Mouse (Mus musculus): ENCODE measurements around the gene Bcan. TPM values are rescaled to one million over a fixed set of nuclear protein-coding genes. Genes with fewer than 3 reads are reported as not detected.
A peak's percentile ranks its signal among the peaks of the same experiment; 100 is the strongest.

Bcan gene
- polyA plus RNA-seq, 1 experiment from 2014 or later: 0.06 TPM

GRCm38 (mm10) chr3:87981894-87982835 lies 17.9 kb downstream of the Bcan start:
- peak overlapping the region; percentile 60 for H3K27ac ChIP-seq (replicated peaks; ENCODE audit: low read depth, low read length)
- DNase-seq (ENCODE audit: low spot score) (no peak), ATAC-seq (replicated peaks; ENCODE audit: insufficient number of reproducible peaks, low FRiP score, low TSS enrichment, low read depth) (no peak)
- no peaks in the 10 kb centered on the region for H3K27me3 ChIP-seq (ENCODE audit: control insufficient read depth, insufficient read depth, low read length)
- H3K36me3 ChIP-seq (replicated peaks; ENCODE audit: control insufficient read depth, insufficient read depth, low read depth, low read length): no peaks in the 10 kb centered on the region
- no peaks in the 10 kb centered on the region for H3K9me3 ChIP-seq (replicated peaks; ENCODE audit: control insufficient read depth, low read length)
- 36% methylated on average over 12 of the region's 12 CpGs for WGBS
- H3K4me3 ChIP-seq (ENCODE audit: low read depth, low read length): no peak overlapping the region
- peak overlapping the region; percentile 22; the same call in 1 of the 2 replicates for H3K9ac ChIP-seq (replicated peaks; ENCODE audit: low read length)
- H3K4me2 ChIP-seq (ENCODE audit: low read depth, low read length): peak overlapping the region; percentile 2
- H3K4me1 ChIP-seq (ENCODE audit: control insufficient read depth, insufficient read depth, low read length): peaks cover 15% of the 10 kb centered on the region

GRCm38 (mm10) chr3:87981214-87981760 lies 18.7 kb downstream of the Bcan start:
- Histone ChIP-seq H3K27ac (replicated peaks; ENCODE audit: low read depth, low read length) (no peak overlapping the region), H3K27me3 (ENCODE audit: control insufficient read depth, insufficient read depth, low read length) (no peaks in the 10 kb centered on the region), H3K9me3 (replicated peaks; ENCODE audit: control insufficient read depth, low read length) (no peaks in the 10 kb centered on the region), H3K9ac (replicated peaks; ENCODE audit: low read length) (no peak overlapping the region), H3K4me2 (ENCODE audit: low read depth, low read length) (no peak overlapping the region), H3K4me3 (ENCODE audit: low read depth, low read length) (no peak overlapping the region), H3K4me1 (ENCODE audit: control insufficient read depth, insufficient read depth, low read length) (peaks cover 15% of the 10 kb centered on the region), H3K36me3 (replicated peaks; ENCODE audit: control insufficient read depth, insufficient read depth, low read depth, low read length) (no peaks in the 10 kb centered on the region)
- no peak for DNase-seq (ENCODE audit: low spot score)
- ATAC-seq (replicated peaks; ENCODE audit: insufficient number of reproducible peaks, low FRiP score, low TSS enrichment, low read depth): no peak
- 80% methylated on average over 6 of the region's 6 CpGs for WGBS

GRCm38 (mm10) chr3:87980728-87981127 lies 19.3 kb downstream of the Bcan start:
- no peak overlapping the region for H3K27ac ChIP-seq (replicated peaks; ENCODE audit: low read depth, low read length)
- DNase-seq (ENCODE audit: low spot score) (no peak), ATAC-seq (replicated peaks; ENCODE audit: insufficient number of reproducible peaks, low FRiP score, low TSS enrichment, low read depth) (no peak)
- H3K4me1 ChIP-seq (ENCODE audit: control insufficient read depth, insufficient read depth, low read length): peaks cover 15% of the 10 kb centered on the region
- no peak overlapping the region; the same call in 1 of the 2 replicates for H3K9ac ChIP-seq (replicated peaks; ENCODE audit: low read length)
- no peaks in the 10 kb centered on the region for H3K27me3 ChIP-seq (ENCODE audit: control insufficient read depth, insufficient read depth, low read length)
- H3K36me3 ChIP-seq (replicated peaks; ENCODE audit: control insufficient read depth, insufficient read depth, low read depth, low read length): no peaks in the 10 kb centered on the region
- no peaks in the 10 kb centered on the region for H3K9me3 ChIP-seq (replicated peaks; ENCODE audit: control insufficient read depth, low read length)
- WGBS: 53% methylated on average over 5 of the region's 5 CpGs
- no peak overlapping the region for H3K4me3 ChIP-seq (ENCODE audit: low read depth, low read length)
- no peak overlapping the region for H3K4me2 ChIP-seq (ENCODE audit: low read depth, low read length)

- no peak overlapping the region for H3K27ac ChIP-seq (replicated peaks; ENCODE audit: low read depth, low read length)
- H3K4me3 ChIP-seq (ENCODE audit: low read depth, low read length): no peak overlapping the region
- 57% methylated on average over 3 of the region's 3 CpGs for WGBS
Observed at GRCm38 (mm10) chr3:87980085-87980484, 19.9 kb downstream of the Bcan start.

GRCm38 (mm10) chr3:87979493-87979892 lies 20.5 kb downstream of the Bcan start:
- H3K27ac ChIP-seq (replicated peaks; ENCODE audit: low read depth, low read length): no peak overlapping the region
- no peak overlapping the region for H3K4me3 ChIP-seq (ENCODE audit: low read depth, low read length)
- peaks cover 15% of the 10 kb centered on the region for H3K4me1 ChIP-seq (ENCODE audit: control insufficient read depth, insufficient read depth, low read length)
- no peak for DNase-seq (ENCODE audit: low spot score)
- no peaks in the 10 kb centered on the region for H3K27me3 ChIP-seq (ENCODE audit: control insufficient read depth, insufficient read depth, low read length)
- ATAC-seq (replicated peaks; ENCODE audit: insufficient number of reproducible peaks, low FRiP score, low TSS enrichment, low read depth): no peak
- WGBS: 76% methylated on average over 5 of the region's 5 CpGs
- H3K4me2 ChIP-seq (ENCODE audit: low read depth, low read length): no peak overlapping the region
- no peaks in the 10 kb centered on the region for H3K36me3 ChIP-seq (replicated peaks; ENCODE audit: control insufficient read depth, insufficient read depth, low read depth, low read length)
- no peak overlapping the region for H3K9ac ChIP-seq (replicated peaks; ENCODE audit: low read length)
- H3K9me3 ChIP-seq (replicated peaks; ENCODE audit: control insufficient read depth, low read length): no peaks in the 10 kb centered on the region

More at GRCm38 (mm10) chr3:87980085-87980484, 19.9 kb downstream of the Bcan start:
- no peak overlapping the region; the same call in 1 of the 2 replicates for H3K9ac ChIP-seq (replicated peaks; ENCODE audit: low read length)
- H3K36me3 ChIP-seq (replicated peaks; ENCODE audit: control insufficient read depth, insufficient read depth, low read depth, low read length): no peaks in the 10 kb centered on the region
- no peak for DNase-seq (ENCODE audit: low spot score)
- no peaks in the 10 kb centered on the region for H3K9me3 ChIP-seq (replicated peaks; ENCODE audit: control insufficient read depth, low read length)
- ATAC-seq (replicated peaks; ENCODE audit: insufficient number of reproducible peaks, low FRiP score, low TSS enrichment, low read depth): no peak
- no peak overlapping the region for H3K4me2 ChIP-seq (ENCODE audit: low read depth, low read length)
- H3K27me3 ChIP-seq (ENCODE audit: control insufficient read depth, insufficient read depth, low read length): no peaks in the 10 kb centered on the region
- peaks cover 15% of the 10 kb centered on the region for H3K4me1 ChIP-seq (ENCODE audit: control insufficient read depth, insufficient read depth, low read length)

- 9% methylated on average over 12 of the region's 12 CpGs for WGBS
- DNase-seq (ENCODE audit: low spot score): peak; percentile 73
- H3K4me1 ChIP-seq (ENCODE audit: control insufficient read depth, insufficient read depth, low read length): peaks cover 12% of the 10 kb centered on the region
Observed at GRCm38 (mm10) chr3:87974381-87974987, 25.5 kb downstream of the Bcan start.

GRCm38 (mm10) chr3:87973593-87974380 lies 26.2 kb downstream of the Bcan start:
- Histone ChIP-seq H3K4me3 (ENCODE audit: low read depth, low read length) (peak overlapping the region; percentile 57), H3K4me2 (ENCODE audit: low read depth, low read length) (peak overlapping the region; percentile 96), H3K27ac (replicated peaks; ENCODE audit: low read depth, low read length) (peak overlapping the region; percentile 48; the same call in 1 of the 2 replicates), H3K27me3 (ENCODE audit: control insufficient read depth, insufficient read depth, low read length) (no peaks in the 10 kb centered on the region; the same call in 1 of the 2 replicates), H3K9ac (replicated peaks; ENCODE audit: low read length) (peak overlapping the region; percentile 43), H3K36me3 (replicated peaks; ENCODE audit: control insufficient read depth, insufficient read depth, low read depth, low read length) (no peaks in the 10 kb centered on the region), H3K9me3 (replicated peaks; ENCODE audit: control insufficient read depth, low read length) (no peaks in the 10 kb centered on the region), H3K4me1 (ENCODE audit: control insufficient read depth, insufficient read depth, low read length) (peaks cover 12% of the 10 kb centered on the region)
- ATAC-seq (replicated peaks; ENCODE audit: insufficient number of reproducible peaks, low FRiP score, low TSS enrichment, low read depth): no peak
- no peak for DNase-seq (ENCODE audit: low spot score)
- 29% methylated on average over 14 of the region's 14 CpGs for WGBS

More at GRCm38 (mm10) chr3:87974381-87974987, 25.5 kb downstream of the Bcan start:
- Histone ChIP-seq H3K4me2 (ENCODE audit: low read depth, low read length) (peak overlapping the region; percentile 96; the same call in 1 of the 2 replicates), H3K9me3 (replicated peaks; ENCODE audit: control insufficient read depth, low read length) (no peaks in the 10 kb centered on the region), H3K9ac (replicated peaks; ENCODE audit: low read length) (0 out of 2 replicates have a peak overlapping the region, but pooled peaks have one; percentile 10), H3K27me3 (ENCODE audit: control insufficient read depth, insufficient read depth, low read length) (no peaks in the 10 kb centered on the region; the same call in 1 of the 2 replicates), H3K36me3 (replicated peaks; ENCODE audit: control insufficient read depth, insufficient read depth, low read depth, low read length) (no peaks in the 10 kb centered on the region), H3K27ac (replicated peaks; ENCODE audit: low read depth, low read length) (no peak overlapping the region), H3K4me3 (ENCODE audit: low read depth, low read length) (no peak overlapping the region; the same call in 1 of the 2 replicates)
- peak; percentile 35 for ATAC-seq (replicated peaks; ENCODE audit: insufficient number of reproducible peaks, low FRiP score, low TSS enrichment, low read depth)
